Mouse (Mus musculus) MEL (cell line): ENCODE measurements around the gene Fez2. TPM values are rescaled to one million over a fixed set of nuclear protein-coding genes. Genes with fewer than 3 reads are reported as not detected.

Experiments used
- DNase-seq: peaks from one replicate; pipeline ENCODE4 v3.0.0; 2011; ENCODE audit warnings: low read depth, low spot score
- H3K27ac ChIP-seq: 2 replicates; pipeline ENCODE4 v1.5.1; 2012; ENCODE audit warnings: low read depth, mild to moderate bottlenecking, control low read depth, low read length, moderate library complexity; ENCODE audit not compliant: control insufficient read depth
- H3K27me3 ChIP-seq, 2 experiments: fragments of 150-350 bp in 1 of 2; sonication (generic) in 1 of 2; 2 replicates each; pipeline ENCODE4 v1.6.1; 2012; ENCODE audit warnings: low read length in 2 of 2, mild to moderate bottlenecking in 2 of 2, improper control_type of control experiment in 1 of 2, moderate library complexity in 1 of 2; ENCODE audit not compliant: insufficient read depth in 2 of 2, control insufficient read depth in 1 of 2
- H3K36me3 ChIP-seq, 2 experiments: 2 replicates each; pipeline ENCODE4 v1.6.1; 2012 to 2014; ENCODE audit warnings: low read length in 2 of 2, improper control_type of control experiment in 1 of 2, inconsistent platforms in 1 of 2, mild to moderate bottlenecking in 1 of 2; ENCODE audit not compliant: insufficient read depth in 2 of 2, control insufficient read depth in 1 of 2
- H3K4me1 ChIP-seq, 2 experiments: fragments of 150-350 bp in 1 of 2; sonication (generic) in 1 of 2; 2 replicates each; pipeline ENCODE4 v1.6.1; 2012; ENCODE audit warnings: low read length in 2 of 2, improper control_type of control experiment in 1 of 2, mild to moderate bottlenecking in 1 of 2; ENCODE audit not compliant: insufficient read depth in 2 of 2, control insufficient read depth in 1 of 2
- H3K4me3 ChIP-seq, 2 experiments: fragments of 150-350 bp in 1 of 2; sonication (generic) in 1 of 2; 2 replicates each; pipeline ENCODE4 v1.5.1; 2012; ENCODE audit warnings: low read depth in 2 of 2, low read length in 2 of 2, mild to moderate bottlenecking in 2 of 2, moderate library complexity in 2 of 2, control low read depth in 1 of 2, improper control_type of control experiment in 1 of 2; ENCODE audit not compliant: control insufficient read depth in 1 of 2, insufficient read depth in 1 of 2
- H3K79me2 ChIP-seq: 2 replicates; pipeline ENCODE4 v1.6.1; 2012; ENCODE audit warnings: mild to moderate bottlenecking, low read length, moderate library complexity; ENCODE audit not compliant: control insufficient read depth, poor library complexity, insufficient read depth
- H3K9ac ChIP-seq: 2 replicates; pipeline ENCODE4 v1.6.1; 2012; ENCODE audit warnings: low read depth, mild to moderate bottlenecking, control low read depth, low read length, moderate library complexity; ENCODE audit not compliant: control insufficient read depth, poor library complexity, severe bottlenecking
- H3K9me3 ChIP-seq: fragments of 150-350 bp; sonication (generic); replicated peaks from 2 replicates; pipeline ENCODE4 v1.6.1; 2012; ENCODE audit warnings: mild to moderate bottlenecking, low read length, improper control_type of control experiment, moderate library complexity; ENCODE audit not compliant: insufficient read depth
- BHLHE40 ChIP-seq: IDR thresholded peaks from 2 replicates; pipeline ENCODE4 v1.6.1; 2012; ENCODE audit warnings: low read depth, mild to moderate bottlenecking, inconsistent platforms, low read length, improper control_type of control experiment, borderline replicate concordance
- CHD1 ChIP-seq: IDR thresholded peaks from 2 replicates; pipeline ENCODE4 v1.6.1; 2012; ENCODE audit warnings: low read depth, mild to moderate bottlenecking, inconsistent platforms, low read length, improper control_type of control experiment
- CHD2 ChIP-seq: IDR thresholded peaks from 2 replicates; pipeline ENCODE4 v1.6.1; 2011; ENCODE audit warnings: low read length, improper control_type of control experiment
- CTCF ChIP-seq, 3 experiments: IDR thresholded peaks in 2 of 3; conservative IDR thresholded peaks in 1 of 3; 2 replicates each; pipeline ENCODE4 v1.5.1; 2011 to 2012; ENCODE audit warnings: low read length in 3 of 3, low read depth in 2 of 3, mild to moderate bottlenecking in 2 of 3, improper control_type of control experiment in 1 of 3, inconsistent platforms in 1 of 3, mixed read lengths in 1 of 3, moderate library complexity in 1 of 3; ENCODE audit not compliant: control insufficient read depth in 1 of 3, insufficient read depth in 1 of 3, poor library complexity in 1 of 3, severe bottlenecking in 1 of 3
- EP300 ChIP-seq, 2 experiments: IDR thresholded peaks; 2 replicates each; pipeline ENCODE4 v1.6.1; 2011; ENCODE audit warnings: improper control_type of control experiment in 2 of 2, low read length in 2 of 2, low read depth in 1 of 2, mild to moderate bottlenecking in 1 of 2
- JUND ChIP-seq: IDR thresholded peaks from 2 replicates; pipeline ENCODE4 v1.6.1; 2011; ENCODE audit warnings: low read depth, mild to moderate bottlenecking, improper control_type of control experiment, low read length
- NELFE ChIP-seq: IDR thresholded peaks from 2 replicates; pipeline ENCODE4 v1.6.1; 2011; ENCODE audit warnings: low read depth, low read length, improper control_type of control experiment
- RAD21 ChIP-seq: IDR thresholded peaks from 2 replicates; pipeline ENCODE4 v1.6.1; 2011; ENCODE audit warnings: mild to moderate bottlenecking, low read depth, low read length, improper control_type of control experiment
- SMC3 ChIP-seq: IDR thresholded peaks from 2 replicates; pipeline ENCODE4 v1.6.1; 2011; ENCODE audit warnings: low read depth, low read length, improper control_type of control experiment
- TAL1 ChIP-seq: IDR thresholded peaks from 2 replicates; pipeline ENCODE4 v1.6.1; 2012; ENCODE audit warnings: mild to moderate bottlenecking, inconsistent platforms, low read length, moderate library complexity, mixed read lengths
- TCF12 ChIP-seq: IDR thresholded peaks from 2 replicates; pipeline ENCODE4 v1.6.1; 2014; ENCODE audit warnings: low read depth, mild to moderate bottlenecking, inconsistent platforms, low read length, improper control_type of control experiment, moderate library complexity
- UBTF ChIP-seq: IDR thresholded peaks from 2 replicates; pipeline ENCODE4 v1.6.1; 2012; ENCODE audit warnings: low read depth, mild to moderate bottlenecking, inconsistent platforms, low read length, improper control_type of control experiment, moderate library complexity, borderline replicate concordance; ENCODE audit not compliant: insufficient read depth
- USF1 ChIP-seq: IDR thresholded peaks from 2 replicates; pipeline ENCODE4 v1.6.1; 2014; ENCODE audit warnings: low read depth, mild to moderate bottlenecking, inconsistent platforms, low read length, improper control_type of control experiment, moderate library complexity
- ZC3H11A ChIP-seq: IDR thresholded peaks from 2 replicates; pipeline ENCODE4 v1.6.1; 2012; ENCODE audit warnings: low read depth, mild to moderate bottlenecking, inconsistent platforms, low read length, improper control_type of control experiment
- ZKSCAN1 ChIP-seq: IDR thresholded peaks from 2 replicates; pipeline ENCODE4 v1.6.1; 2012; ENCODE audit warnings: low read depth, mild to moderate bottlenecking, inconsistent platforms, low read length, improper control_type of control experiment, moderate library complexity
- polyA plus RNA-seq, 2 experiments: library from polyadenylated mRNA; stranded (reverse) in 1 of 2; unstranded in 1 of 2; fragments of >175 nt in 1 of 2; fragments of >200 nt in 1 of 2; gene quantifications; 2 replicates each; pipeline versions ENCODE4 v1.2.1 to v1.2.4; 2012; ENCODE audit warnings: low replicate concordance in 2 of 2, low read depth in 1 of 2; ENCODE audit not compliant: insufficient read length in 2 of 2, insufficient read depth in 1 of 2, missing spikeins in 1 of 2
- total RNA-seq: library from RNA; depleted of rRNA; stranded (reverse); fragments of 300-350 nt; gene quantifications from 2 replicates; pipeline ENCODE4 v1.2.3, GENCODE M21; 2012

Fez2 gene
- total and polyA plus RNA-seq, 3 experiments, result 11.7 to 17.4 TPM; not detected in 1

- Histone ChIP-seq H3K9me3 (no peaks in the 10 kb centered on the region), H3K4me1 (no peaks in the 10 kb centered on the region), H3K27me3 (no peaks in the 10 kb centered on the region; a peak in 1 of 4 replicates), H3K9ac (no peak overlapping the region), H3K4me3 (no peak overlapping the region), H3K79me2 (no peaks in the 10 kb centered on the region), H3K36me3 (no peaks in the 10 kb centered on the region), H3K27ac (no peak overlapping the region)
- TF ChIP-seq UBTF (no peak), RAD21 (no peak; the same call in 1 of the 2 replicates), ZKSCAN1 (no peak), USF1 (no peak), TCF12 (no peak), NELFE (no peak), CHD2 (no peak), CHD1 (no peak), BHLHE40 (no peak)
- DNase-seq, result no peak
Observed at GRCm38 (mm10) chr17:78465500-78465899, 47.5 kb upstream of the Fez2 start.

GRCm38 (mm10) chr17:78465071-78465470 is 47.1 kb upstream of the Fez2 start:
- Histone ChIP-seq H3K27me3 (no peaks in the 10 kb centered on the region; a peak in 1 of 4 replicates), H3K27ac (no peak overlapping the region), H3K79me2 (no peaks in the 10 kb centered on the region), H3K9me3 (no peaks in the 10 kb centered on the region), H3K4me3 (no peak overlapping the region), H3K4me1 (no peaks in the 10 kb centered on the region), H3K36me3 (no peaks in the 10 kb centered on the region), H3K9ac (no peak overlapping the region)
- no peak for DNase-seq
- TF ChIP-seq TAL1 (no peak), BHLHE40 (no peak; the same call in 1 of the 2 replicates), USF1 (peak; percentile 78), JUND (no peak)

GRCm38 (mm10) chr17:78460140-78460539 is 42.2 kb upstream of the Fez2 start:
- no peaks in the 10 kb centered on the region for H3K9me3 ChIP-seq
- no peak overlapping the region for H3K4me3 ChIP-seq
- H3K36me3 ChIP-seq, result no peaks in the 10 kb centered on the region
- TF ChIP-seq CTCF (IDR thresholded peaks at IDR 0.05 in 2 of 3, conservative IDR thresholded peaks at IDR 0.05 in 1 of 3; ENCODE audit: control insufficient read depth in 1 of 3, insufficient read depth in 1 of 3, low read depth in 2 of 3, low read length in 3 of 3, poor library complexity in 1 of 3, severe bottlenecking in 1 of 3), result peak in 2 of 3 experiments; percentile 21 to 30; a peak in 4 of 6 replicates
- peak; percentile 33 for TF ChIP-seq ZC3H11A
- no peak for TF ChIP-seq EP300 (IDR thresholded peaks at IDR 0.05; ENCODE audit: low read depth in 1 of 2, low read length in 2 of 2)
- TF ChIP-seq RAD21, result peak; percentile 25
- TF ChIP-seq SMC3, result peak; percentile 35
- no peaks in the 10 kb centered on the region; a peak in 1 of 4 replicates for H3K27me3 ChIP-seq
- DNase-seq, result peak; percentile 8
- no peaks in the 10 kb centered on the region for H3K79me2 ChIP-seq
- no peaks in the 10 kb centered on the region for H3K4me1 ChIP-seq
- no peak overlapping the region for H3K9ac ChIP-seq
- no peak overlapping the region for H3K27ac ChIP-seq
